Mouse (Mus musculus) colon, adult 2 months (tissue): ENCODE data around the gene Slc26a10. TPM values are rescaled to one million over a fixed set of nuclear protein-coding genes. Genes with fewer than 3 reads are reported as not detected.

Experiments
- polyA plus RNA-seq: library from polyadenylated mRNA; depleted of rRNA; stranded (reverse); fragments of >200 nt; gene quantifications from 2 replicates; pipeline ENCODE4 v1.2.3, GENCODE M21; 2012; rRNA removed

The Slc26a10 gene
- 1.8 and 5.0 TPM in 2 replicates for polyA plus RNA-seq

GRCm38 (mm10) chr10:127179871-127180694, at the start of gene Slc26a10:
Gene Slc26a10 (minus strand): TSS chr10:127180645.

GRCm38 (mm10) chr10:127211414-127211854, 31.0 kb upstream of the Slc26a10 start, which contains the start of gene Pip4k2c:
Gene Pip4k2c (minus strand): TSS chr10:127211585.

GRCm38 (mm10) chr10:127195328-127196129, 15.1 kb upstream of the Slc26a10 start, which contains the start of gene Dtx3:
Gene Dtx3 (minus strand): TSS chr10:127195728.

GRCm38 (mm10) chr10:127189651-127190381, 9.4 kb upstream of the Slc26a10 start, which contains the start of gene Arhgef25:
Gene Arhgef25 (minus strand): TSS chr10:127190083.

GRCm38 (mm10) chr10:127164631-127165353, 15.7 kb downstream of the Slc26a10 start, which contains the start of gene B4galnt1:
Gene B4galnt1 (plus strand): TSS chr10:127165225.

Other genes starting within 250 kb of the Slc26a10 start
- 136 and 151 TPM in 2 replicates for gene Ctdsp2, start 201.9 kb downstream of the Slc26a10 start, polyA plus RNA-seq
- 1.1 and 1.5 TPM in 2 replicates for gene Avil, start 179.9 kb downstream of the Slc26a10 start, polyA plus RNA-seq
- gene Tsfm, start 149.8 kb downstream of the Slc26a10 start, polyA plus RNA-seq, result 42.4 and 43.6 TPM in 2 replicates
- 19.1 and 19.7 TPM in 2 replicates for gene Mettl1, start 139.2 kb downstream of the Slc26a10 start, polyA plus RNA-seq
- gene Eef1akmt3, start 139.1 kb downstream of the Slc26a10 start, polyA plus RNA-seq, result 1.2 and 1.6 TPM in 2 replicates
- gene Cyp27b1, start 132.4 kb downstream of the Slc26a10 start, polyA plus RNA-seq, result 0.38 and 0.40 TPM in 2 replicates
- gene March9, start 120.5 kb downstream of the Slc26a10 start, polyA plus RNA-seq, result 8.6 and 8.9 TPM in 2 replicates
- 110 and 125 TPM in 2 replicates for gene Cdk4, start 117.1 kb downstream of the Slc26a10 start, polyA plus RNA-seq
- 42.2 and 78.0 TPM in 2 replicates for gene Tspan31, start 110.4 kb downstream of the Slc26a10 start, polyA plus RNA-seq
- gene Agap2, start 105.4 kb downstream of the Slc26a10 start, polyA plus RNA-seq, result 4.7 and 5.9 TPM in 2 replicates
- 79.1 and 84.2 TPM in 2 replicates for gene Os9, start 59.5 kb downstream of the Slc26a10 start, polyA plus RNA-seq
- 131 and 138 TPM in 2 replicates for gene B4galnt1, start 15.4 kb downstream of the Slc26a10 start, polyA plus RNA-seq
- 25.9 and 29.4 TPM in 2 replicates for gene Arhgef25, start 9.4 kb upstream of the Slc26a10 start, polyA plus RNA-seq
- 80.9 and 90.8 TPM in 2 replicates for gene Dtx3, start 15.1 kb upstream of the Slc26a10 start, polyA plus RNA-seq
- gene Pip4k2c, start 30.9 kb upstream of the Slc26a10 start, polyA plus RNA-seq, result 40.9 and 52.5 TPM in 2 replicates
- 3.4 and 3.9 TPM in 2 replicates for gene Kif5a, start 82.7 kb upstream of the Slc26a10 start, polyA plus RNA-seq
- 177 and 178 TPM in 2 replicates for gene Dctn2, start 85.7 kb upstream of the Slc26a10 start, polyA plus RNA-seq
- gene Mbd6, start 108.4 kb upstream of the Slc26a10 start, polyA plus RNA-seq, result 52.1 and 62.9 TPM in 2 replicates
- 40.6 and 45.2 TPM in 2 replicates for gene Mars, start 131.1 kb upstream of the Slc26a10 start, polyA plus RNA-seq
- gene Arhgap9, start 141.3 kb upstream of the Slc26a10 start, polyA plus RNA-seq, result 5.8 and 6.3 TPM in 2 replicates
- gene Gli1, start 161.3 kb upstream of the Slc26a10 start, polyA plus RNA-seq, result 16.4 and 20.1 TPM in 2 replicates
- not detected in 2 replicates for gene Inhbe, start 173.8 kb upstream of the Slc26a10 start, polyA plus RNA-seq
- gene Inhbc, start 189.8 kb upstream of the Slc26a10 start, polyA plus RNA-seq, result 0.06 and 0.07 TPM in 2 replicates
- 76.8 and 94.8 TPM in 2 replicates for gene R3hdm2, start 199.7 kb upstream of the Slc26a10 start, polyA plus RNA-seq